Mouse (Mus musculus) v-Abl transformed pro-B cells (cell line): Measurements from ENCODE around the gene Pim1.

ENCODE experiments used
- in situ Hi-C, 2 experiments: fragments of 400-800 bp; cut with MboI; formaldehyde crosslinking; loops; one replicate each; pipeline ENCODE4 v1.15.1; 2025; ENCODE audit not compliant: unreplicated experiment in 2 of 2

The Pim1 gene

GRCm38 (mm10) chr17:29508927-29509608 is 18.5 kb downstream of the Pim1 start:
- in situ Hi-C loops: loop anchor here in 1 of 2 experiments (25.0 kb wide), 1 partner anchor 472 kb away; the partner anchor contains the start of gene Srsf3

- in situ Hi-C loops: loop anchor here (5.0 to 25.0 kb wide), 5 partner anchors 128 to 473 kb away; partner anchors contain the start of genes Ppil1 (in 1 of the 2) and Srsf3 (in 1 of the 2)
Measured at GRCm38 (mm10) chr17:29510691-29511090, 20.1 kb downstream of the Pim1 start.

GRCm38 (mm10) chr17:29513044-29513730 is 22.6 kb downstream of the Pim1 start:
- in situ Hi-C loops: loop anchor here (5.0 to 25.0 kb wide), 5 partner anchors 131 to 476 kb away; partner anchors contain the start of genes Ppil1 (in 1 of the 2) and Srsf3 (in 1 of the 2)

GRCm38 (mm10) chr17:29514435-29514834 is 23.9 kb downstream of the Pim1 start:
- in situ Hi-C loops: loop anchor here (5.0 to 25.0 kb wide), 5 partner anchors 132 to 477 kb away; partner anchors contain the start of genes Ppil1 (in 1 of the 2) and Srsf3 (in 1 of the 2)

GRCm38 (mm10) chr17:29518665-29519064 is 28.1 kb downstream of the Pim1 start:
- in situ Hi-C loops: loop anchor here (5.0 to 25.0 kb wide), 4 partner anchors 256 to 481 kb away; partner anchors contain the start of genes Ppil1 (in 1 of the 2) and Srsf3 (in 1 of the 2)

- in situ Hi-C loops: loop anchor here (5.0 to 25.0 kb wide), 4 partner anchors 257 to 482 kb away; partner anchors contain the start of genes Ppil1 (in 1 of the 2) and Srsf3 (in 1 of the 2)
Measured at GRCm38 (mm10) chr17:29519731-29520130, 29.2 kb downstream of the Pim1 start.

GRCm38 (mm10) chr17:29525613-29526012 is 35.1 kb downstream of the Pim1 start:
- in situ Hi-C loops: loop anchor here (5.0 kb wide), 2 partner anchors 352 to 357 kb away; no protein-coding TSS in a partner anchor

GRCm38 (mm10) chr17:29528568-29529187 is 38.1 kb downstream of the Pim1 start:
- in situ Hi-C loops: loop anchor here (5.0 kb wide), 2 partner anchors 349 to 354 kb away; no protein-coding TSS in a partner anchor

- in situ Hi-C loops: no loop called here
Measured at GRCm38 (mm10) chr17:29530508-29530907, 40.0 kb downstream of the Pim1 start.

- in situ Hi-C loops: no loop called here
Measured at GRCm38 (mm10) chr17:29531278-29531677, 40.7 kb downstream of the Pim1 start.

GRCm38 (mm10) chr17:29531757-29532384 is 41.3 kb downstream of the Pim1 start:
- in situ Hi-C loops: no loop called here

GRCm38 (mm10) chr17:29533866-29534265 is 43.3 kb downstream of the Pim1 start:
- in situ Hi-C loops: no loop called here

- in situ Hi-C loops: no loop called here
Measured at GRCm38 (mm10) chr17:29540426-29540825, 49.9 kb downstream of the Pim1 start.

GRCm38 (mm10) chr17:29541419-29541818 is 50.9 kb downstream of the Pim1 start:
- in situ Hi-C loops: no loop called here

GRCm38 (mm10) chr17:29542831-29543690 is 52.5 kb downstream of the Pim1 start:
- in situ Hi-C loops: no loop called here

- in situ Hi-C loops: no loop called here
Measured at GRCm38 (mm10) chr17:29544064-29544463, 53.5 kb downstream of the Pim1 start.

- in situ Hi-C loops: no loop called here
Measured at GRCm38 (mm10) chr17:29545241-29545640, 54.7 kb downstream of the Pim1 start.
